Mouse (Mus musculus): Measurements from ENCODE around the gene Rbck1. TPM values are rescaled to one million over a fixed set of nuclear protein-coding genes. Genes with fewer than 3 reads are reported as not detected.
"Not testable (repeated sequence)": the region's sequence is repeated elsewhere in the genome, so short reads cannot be mapped to it uniquely, and the experiment has no call there.

Rbck1 gene
- polyA plus RNA-seq, 1 experiment = 743 TPM

- TF ChIP-seq POLR2A (IDR thresholded peaks at IDR 0.05; ENCODE audit: control insufficient read depth, extremely low read depth, insufficient read depth, low read length, poor library complexity) = no peak
- TF ChIP-seq CTCF (IDR thresholded peaks at IDR 0.05; ENCODE audit: borderline replicate concordance, control insufficient read depth, extremely low read depth, insufficient read depth, low read length, poor library complexity) = peak; percentile 83; the same call in 1 of the 2 replicates
- H3K4me3 ChIP-seq (ENCODE audit: control insufficient read depth, insufficient read depth, low read length) = no peak overlapping the region
- peaks cover 4% of the 10 kb centered on the region for H3K4me1 ChIP-seq (replicated peaks; ENCODE audit: control insufficient read depth, insufficient read depth, low read length)
These were observed 36.2 kb upstream of the Rbck1 start for GRCm38 (mm10) chr2:152368532-152369140.

GRCm38 (mm10) chr2:152367917-152368316 is 35.5 kb upstream of the Rbck1 start:
- WGBS = 93% methylated on average over 5 of the region's 5 CpGs
- no peak overlapping the region for H3K4me3 ChIP-seq (ENCODE audit: control insufficient read depth, insufficient read depth, low read length)
- no peaks in the 10 kb centered on the region for H3K36me3 ChIP-seq (ENCODE audit: control insufficient read depth, insufficient read depth, low read length)
- no peaks in the 10 kb centered on the region; the same call in 1 of the 2 replicates for H3K27me3 ChIP-seq (ENCODE audit: control insufficient read depth, insufficient read depth, low read length)
- H3K4me1 ChIP-seq (replicated peaks; ENCODE audit: control insufficient read depth, insufficient read depth, low read length) = peaks cover 4% of the 10 kb centered on the region
- TF ChIP-seq POLR2A (IDR thresholded peaks at IDR 0.05; ENCODE audit: control insufficient read depth, extremely low read depth, insufficient read depth, low read length, poor library complexity) = no peak
- H3K27ac ChIP-seq (ENCODE audit: control insufficient read depth, insufficient read depth, low read length) = no peak overlapping the region
- DNase-seq = no peak

More at GRCm38 (mm10) chr2:152368532-152369140, 36.2 kb upstream of the Rbck1 start:
- no peaks in the 10 kb centered on the region; the same call in 1 of the 2 replicates for H3K27me3 ChIP-seq (ENCODE audit: control insufficient read depth, insufficient read depth, low read length)
- WGBS = 38% methylated on average over 14 of the region's 14 CpGs
- no peak overlapping the region for H3K27ac ChIP-seq (ENCODE audit: control insufficient read depth, insufficient read depth, low read length)
- H3K36me3 ChIP-seq (ENCODE audit: control insufficient read depth, insufficient read depth, low read length) = no peaks in the 10 kb centered on the region
- peak; percentile 67 for DNase-seq

GRCm38 (mm10) chr2:152363245-152364147 is 31.0 kb upstream of the Rbck1 start:
- Histone ChIP-seq H3K27ac (ENCODE audit: control insufficient read depth, insufficient read depth, low read length) (no peak overlapping the region), H3K27me3 (ENCODE audit: control insufficient read depth, insufficient read depth, low read length) (no peaks in the 10 kb centered on the region), H3K4me1 (replicated peaks; ENCODE audit: control insufficient read depth, insufficient read depth, low read length) (peaks cover 14% of the 10 kb centered on the region), H3K4me3 (ENCODE audit: control insufficient read depth, insufficient read depth, low read length) (no peak overlapping the region), H3K36me3 (ENCODE audit: control insufficient read depth, insufficient read depth, low read length) (no peaks in the 10 kb centered on the region)
- peak; percentile 68 for DNase-seq
- WGBS = 12% methylated on average over 17 of the region's 17 CpGs
- no peak for TF ChIP-seq POLR2A (IDR thresholded peaks at IDR 0.05; ENCODE audit: control insufficient read depth, extremely low read depth, insufficient read depth, low read length, poor library complexity)
- peak; percentile 78; the same call in 1 of the 2 replicates for TF ChIP-seq CTCF (IDR thresholded peaks at IDR 0.05; ENCODE audit: borderline replicate concordance, control insufficient read depth, extremely low read depth, insufficient read depth, low read length, poor library complexity)

GRCm38 (mm10) chr2:152361193-152361592 is 28.7 kb upstream of the Rbck1 start:
- DNase-seq = no peak
- no peaks in the 10 kb centered on the region for H3K36me3 ChIP-seq (ENCODE audit: control insufficient read depth, insufficient read depth, low read length)
- 90% methylated on average over 8 of the region's 8 CpGs for WGBS
- no peak overlapping the region for H3K27ac ChIP-seq (ENCODE audit: control insufficient read depth, insufficient read depth, low read length)
- no peak overlapping the region for H3K4me3 ChIP-seq (ENCODE audit: control insufficient read depth, insufficient read depth, low read length)
- peaks cover 14% of the 10 kb centered on the region for H3K4me1 ChIP-seq (replicated peaks; ENCODE audit: control insufficient read depth, insufficient read depth, low read length)
- no peaks in the 10 kb centered on the region for H3K27me3 ChIP-seq (ENCODE audit: control insufficient read depth, insufficient read depth, low read length)
- TF ChIP-seq CTCF (IDR thresholded peaks at IDR 0.05; ENCODE audit: borderline replicate concordance, control insufficient read depth, extremely low read depth, insufficient read depth, low read length, poor library complexity) (no peak), POLR2A (IDR thresholded peaks at IDR 0.05; ENCODE audit: control insufficient read depth, extremely low read depth, insufficient read depth, low read length, poor library complexity) (no peak)

GRCm38 (mm10) chr2:152360271-152360775 is 27.9 kb upstream of the Rbck1 start:
- 2% methylated on average over 7 of the region's 7 CpGs for WGBS
- Histone ChIP-seq H3K27me3 (ENCODE audit: control insufficient read depth, insufficient read depth, low read length) (no peaks in the 10 kb centered on the region), H3K36me3 (ENCODE audit: control insufficient read depth, insufficient read depth, low read length) (no peaks in the 10 kb centered on the region), H3K27ac (ENCODE audit: control insufficient read depth, insufficient read depth, low read length) (no peak overlapping the region; the same call in 1 of the 2 replicates), H3K4me1 (replicated peaks; ENCODE audit: control insufficient read depth, insufficient read depth, low read length) (peaks cover 14% of the 10 kb centered on the region), H3K4me3 (ENCODE audit: control insufficient read depth, insufficient read depth, low read length) (no peak overlapping the region)
- TF ChIP-seq CTCF (IDR thresholded peaks at IDR 0.05; ENCODE audit: borderline replicate concordance, control insufficient read depth, extremely low read depth, insufficient read depth, low read length, poor library complexity) (no peak), POLR2A (IDR thresholded peaks at IDR 0.05; ENCODE audit: control insufficient read depth, extremely low read depth, insufficient read depth, low read length, poor library complexity) (no peak)
- DNase-seq = peak; percentile 36

DNA sequence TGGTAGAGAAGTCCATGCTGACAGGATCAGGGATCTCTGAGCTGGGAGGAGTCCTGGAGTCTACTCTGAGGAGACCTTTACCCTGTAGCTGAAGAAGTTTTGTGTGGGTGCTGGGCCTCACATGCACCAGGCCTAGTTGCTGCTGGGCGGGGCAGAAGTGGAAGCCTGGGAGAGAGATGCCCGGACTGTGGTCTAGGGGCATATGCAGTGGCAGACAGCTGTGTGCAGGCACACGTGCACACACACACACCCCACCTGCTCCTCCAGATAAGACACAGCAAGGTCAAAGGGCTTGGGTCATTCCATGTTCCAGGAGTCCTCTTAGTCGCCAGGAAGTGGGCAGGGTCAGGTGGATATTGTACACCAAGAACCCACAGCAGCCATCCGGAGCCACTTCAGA is 27.2 kb upstream of the Rbck1 start:
- H3K27me3 ChIP-seq (ENCODE audit: control insufficient read depth, insufficient read depth, low read length) = no peaks in the 10 kb centered on the region
- TF ChIP-seq POLR2A (IDR thresholded peaks at IDR 0.05; ENCODE audit: control insufficient read depth, extremely low read depth, insufficient read depth, low read length, poor library complexity) (no peak), CTCF (IDR thresholded peaks at IDR 0.05; ENCODE audit: borderline replicate concordance, control insufficient read depth, extremely low read depth, insufficient read depth, low read length, poor library complexity) (no peak)
- 19% methylated on average over 5 of the region's 5 CpGs for whole genome bisulfite sequencing
- H3K4me3 ChIP-seq (ENCODE audit: control insufficient read depth, insufficient read depth, low read length) = no peak overlapping the region
- H3K27ac ChIP-seq (ENCODE audit: control insufficient read depth, insufficient read depth, low read length) = no peak overlapping the region
- peaks cover 14% of the 10 kb centered on the region for H3K4me1 ChIP-seq (replicated peaks; ENCODE audit: control insufficient read depth, insufficient read depth, low read length)
- H3K36me3 ChIP-seq (ENCODE audit: control insufficient read depth, insufficient read depth, low read length) = no peaks in the 10 kb centered on the region
- no peak for DNase-seq

GRCm38 (mm10) chr2:152358977-152359376 is 26.5 kb upstream of the Rbck1 start:
- peaks cover 14% of the 10 kb centered on the region for H3K4me1 ChIP-seq (replicated peaks; ENCODE audit: control insufficient read depth, insufficient read depth, low read length)
- WGBS = 95% methylated on average over 5 of the region's 5 CpGs
- H3K27me3 ChIP-seq (ENCODE audit: control insufficient read depth, insufficient read depth, low read length); H3K27ac ChIP-seq (ENCODE audit: control insufficient read depth, insufficient read depth, low read length); H3K4me3 ChIP-seq (ENCODE audit: control insufficient read depth, insufficient read depth, low read length); H3K36me3 ChIP-seq (ENCODE audit: control insufficient read depth, insufficient read depth, low read length): not testable (repeated sequence)
- peak; percentile 28 for DNase-seq

Data from thymus, adult 2 months (tissue).